Mouse (Mus musculus) forebrain, embryonic 11.5 days (tissue): Measurements from ENCODE around the gene Esp18. TPM values are rescaled to one million over a fixed set of nuclear protein-coding genes. Genes with fewer than 3 reads are reported as not detected.

Experiments used
- ATAC-seq: fragments of 200-750 bp; cut with Nextera tagmentation; replicated peaks from 2 replicates; pipeline ENCODE4 v1.8.0; 2017; ENCODE audit warnings: moderate TSS enrichment; ENCODE audit not compliant: low FRiP score
- DNase-seq: peaks from one replicate; pipeline ENCODE4 v3.0.0-alpha.2; 2017; ENCODE audit warnings: low spot score
- H3K27ac ChIP-seq: fragments of 300-500 bp; sonication (generic); 2 replicates; pipeline ENCODE4 v1.5.1; 2014; ENCODE audit warnings: low read depth, low read length
- H3K27me3 ChIP-seq: fragments of 300-500 bp; sonication (generic); 2 replicates; pipeline ENCODE4 v1.6.1; 2014; ENCODE audit warnings: mild to moderate bottlenecking, low read length, mixed read lengths; ENCODE audit not compliant: control insufficient read depth, insufficient read depth
- H3K36me3 ChIP-seq: fragments of 300-500 bp; sonication (generic); 2 replicates; pipeline ENCODE4 v1.6.1; 2014; ENCODE audit warnings: mild to moderate bottlenecking, low read length, moderate library complexity, mixed read lengths; ENCODE audit not compliant: control insufficient read depth, insufficient read depth
- H3K4me1 ChIP-seq: fragments of 300-500 bp; sonication (generic); replicated peaks from 2 replicates; pipeline ENCODE4 v1.6.1; 2014; ENCODE audit warnings: low read length, mixed read lengths; ENCODE audit not compliant: control insufficient read depth, insufficient read depth
- H3K4me2 ChIP-seq: fragments of 300-500 bp; sonication (generic); 2 replicates; pipeline ENCODE4 v1.6.1; 2014; ENCODE audit warnings: low read depth, mild to moderate bottlenecking, low read length, moderate library complexity, mixed read lengths; ENCODE audit not compliant: severe bottlenecking
- H3K4me3 ChIP-seq: fragments of 300-500 bp; sonication (generic); 2 replicates; pipeline ENCODE4 v1.5.1; 2014; ENCODE audit warnings: low read depth, low read length
- H3K9ac ChIP-seq: fragments of 300-500 bp; sonication (generic); 2 replicates; pipeline ENCODE4 v1.6.1; 2014; ENCODE audit warnings: low read length
- H3K9me3 ChIP-seq: fragments of 300-500 bp; sonication (generic); 2 replicates; pipeline ENCODE4 v1.6.1; 2016; ENCODE audit warnings: low read length, mixed read lengths; ENCODE audit not compliant: control insufficient read depth
- WGBS: fragments of 180-500 bp; shearing (Covaris S2); extraction: QIAGEN DNeasy Blood & Tissue Kit; methylation state at CpG from one replicate; pipeline ENCODE4 v1.1.7; 2014; 5-methylcytosine and 5-hydroxymethylcytosine counted together
- microRNA-seq: library from miRNA; unstranded; fragments of <30 nt; microRNA quantifications from one replicate; pipeline ENCODE4, GENCODE M21; 2016; ENCODE audit not compliant: insufficient number of aligned reads
- polyA plus RNA-seq: library from polyadenylated mRNA; unstranded; fragments of >200 nt; fragmentation: Nextera tagmentation; extraction: Ambion mirVana; gene quantifications from 2 replicates; pipeline ENCODE4 v1.2.1, GENCODE M21; 2014

Esp18 gene
- not detected in 2 replicates for polyA plus RNA-seq

GRCm38 (mm10) chr17:39406059-39406458, at the start of gene Esp18:
Esp18 (plus strand) TSS chr17:39406359.
- no peak within 1 kb of the TSS for H3K4me3 ChIP-seq
- H3K36me3 ChIP-seq = no peaks in the 10 kb centered on the region
- no peak within 1 kb of the TSS for H3K27ac ChIP-seq
- H3K4me1 ChIP-seq = no peaks in the 10 kb centered on the region
- H3K9ac ChIP-seq = no peak within 1 kb of the TSS
- H3K27me3 ChIP-seq = no peaks in the 10 kb centered on the region
- DNase-seq = no peak
- WGBS = 71% methylated on average over 2 of the region's 2 CpGs
- no peaks in the 10 kb centered on the region for H3K9me3 ChIP-seq
- no peak within 1 kb of the TSS for H3K4me2 ChIP-seq
- no peak for ATAC-seq

GRCm38 (mm10) chr17:39363316-39363715, 42.8 kb upstream of the Esp18 start:
- no peaks in the 10 kb centered on the region for H3K9me3 ChIP-seq
- no peaks in the 10 kb centered on the region for H3K4me1 ChIP-seq
- H3K4me2 ChIP-seq = no peak overlapping the region
- no peak for ATAC-seq
- H3K4me3 ChIP-seq = no peak overlapping the region
- no peaks in the 10 kb centered on the region for H3K27me3 ChIP-seq
- H3K9ac ChIP-seq = no peak overlapping the region
- 70% methylated on average over 3 of the region's 3 CpGs for WGBS
- H3K36me3 ChIP-seq = no peaks in the 10 kb centered on the region
- H3K27ac ChIP-seq = no peak overlapping the region
- DNase-seq = no peak

Small RNAs within 50 kb of the gene (microRNA-seq; reads per million reads assigned to microRNA genes)
- not detected for gene Gm26429

Other genes starting within 250 kb of the Esp18 start
- gene Esp16, start 129.8 kb downstream of the Esp18 start, polyA plus RNA-seq = not detected in 2 replicates
- 0.16 TPM in 1 of 2 replicates, not detected in the other for gene Esp15, start 234.6 kb downstream of the Esp18 start, polyA plus RNA-seq